ENCODE assay signal across 29 mouse cellular contexts in the genomic region with DNA sequence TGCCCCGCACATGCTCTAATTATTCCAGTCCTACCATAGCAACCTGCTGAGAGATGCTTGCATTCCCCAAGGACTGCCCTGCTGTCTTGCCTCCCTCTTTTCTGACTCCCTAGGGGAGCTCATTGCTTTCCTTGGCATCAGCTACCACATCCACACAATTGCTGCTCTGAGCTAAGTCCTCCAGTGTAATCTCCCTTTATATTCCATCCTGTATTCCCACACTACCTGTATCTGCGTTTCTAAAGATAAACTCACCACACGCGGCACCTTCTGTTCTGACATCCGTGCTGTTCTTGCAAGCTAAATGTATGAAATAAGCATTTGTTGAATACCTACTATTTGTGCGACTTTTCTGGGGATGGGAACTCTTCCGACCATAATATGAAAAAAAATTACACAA.
"Had no signal": no experiment of that assay in that cellular context is flagged by ENCODE, and none has a peak within 500 bp of the region (broad histone marks: within the 10 kb centered on the region; RNA-seq: fewer than 3 reads in every experiment).

No protein-coding gene starts in this region.

- H3K4me3 ChIP-seq: embryonic facial prominence, embryonic 10.5 days; embryonic facial prominence, embryonic 12.5 days; embryonic facial prominence, embryonic 13.5 days; embryonic facial prominence, embryonic 15.5 days; erythroblast, embryonic 14.5 days; forebrain, embryonic 10.5 days; forebrain, embryonic 12.5 days; forebrain, embryonic 13.5 days; forebrain, embryonic 15.5 days; gastrocnemius, adult 2 months; heart, adult 2 months had no signal

- H3K36me3 ChIP-seq: embryonic facial prominence, embryonic 10.5 days; embryonic facial prominence, embryonic 12.5 days; embryonic facial prominence, embryonic 13.5 days; embryonic facial prominence, embryonic 15.5 days; forebrain, embryonic 10.5 days; forebrain, embryonic 12.5 days; forebrain, embryonic 15.5 days had no signal

- DNase-seq: cerebellum, adult 2 months; cerebellum, adult 8-10 months; cerebellum, adult 9-10 months; cerebellum, adult 9-11 months; cerebellum, postnatal 10 days; cerebellum, postnatal 14 days; cerebellum, postnatal 25 days; cerebellum, postnatal 36 days; embryo, embryonic 11 days; forebrain, postnatal 0 days; gastrocnemius, adult 2 months; gastrocnemius, postnatal 10 days; gastrocnemius, postnatal 14 days; gastrocnemius, postnatal 25 days; gastrocnemius, postnatal 36 days; heart, adult 11 months; heart, adult 18-20 months; heart, adult 2 months had no signal

- H3K4me1 ChIP-seq: embryonic facial prominence, embryonic 10.5 days; embryonic facial prominence, embryonic 12.5 days; embryonic facial prominence, embryonic 15.5 days; forebrain, embryonic 10.5 days; forebrain, embryonic 12.5 days; forebrain, embryonic 13.5 days; forebrain, embryonic 15.5 days had no signal

- ATAC-seq: forebrain, embryonic 13.5 days; forebrain, embryonic 14.5 days; forebrain, embryonic 15.5 days; forebrain, embryonic 16.5 days; forebrain, postnatal 0 days had no signal

- H3K9me3 ChIP-seq: forebrain, embryonic 15.5 days had no signal

- H3K27me3 ChIP-seq: embryonic facial prominence, embryonic 12.5 days; embryonic facial prominence, embryonic 13.5 days; embryonic facial prominence, embryonic 15.5 days; forebrain, embryonic 12.5 days; forebrain, embryonic 13.5 days; forebrain, embryonic 15.5 days had no signal
